Mouse (Mus musculus) heart, postnatal 14 days (tissue): ENCODE data around the gene Olfr298. TPM values are rescaled to one million over a fixed set of nuclear protein-coding genes. Genes with fewer than 3 reads are reported as not detected.

ENCODE experiments used
- DNase-seq, 2 experiments: peaks; one replicate each; pipeline ENCODE4 v3.0.0; 2021 to 2022
- intact Hi-C: fragments of 180-260 bp; cut with DNase I; formaldehyde crosslinking; loops from one replicate; pipeline ENCODE4 v1.15.1; 2025
- long read RNA-seq, 2 experiments: library from polyadenylated mRNA; stranded (forward); transcript quantifications; one replicate each; pipeline ENCODE4 v2.0.0; 2021
- total RNA-seq, 2 experiments: library from RNA; stranded (reverse); gene quantifications; 2 replicates each; pipeline ENCODE4 v1.2.3; 2021

The Olfr298 gene
- total RNA-seq = not detected
- long read RNA-seq, experiment 1 = 0 reads
- long read RNA-seq, experiment 2 = 0 reads

DNA sequence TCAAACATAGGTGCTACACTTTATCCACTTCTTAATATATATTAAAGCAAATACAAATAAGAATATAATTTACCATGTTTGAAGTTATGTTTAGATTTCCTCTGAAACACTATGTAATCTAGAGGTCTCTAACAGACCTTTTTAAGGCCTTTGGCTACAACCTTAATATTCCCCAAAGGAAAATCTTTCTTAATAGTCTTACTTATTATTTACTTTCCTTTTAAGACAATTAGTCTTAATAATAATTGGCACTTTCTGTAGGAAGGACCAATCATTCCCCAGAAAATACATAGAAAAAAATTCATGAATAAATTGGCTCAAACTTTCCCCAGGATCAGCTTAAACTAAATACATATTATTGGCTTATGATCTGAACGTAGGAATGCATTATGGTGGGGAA is at the start of gene Olfr298:
Gene Olfr298 (minus strand): TSS at position 101 of the 400 bp plus-strand sequence.
- intact Hi-C loops = no loop called here

DNA sequence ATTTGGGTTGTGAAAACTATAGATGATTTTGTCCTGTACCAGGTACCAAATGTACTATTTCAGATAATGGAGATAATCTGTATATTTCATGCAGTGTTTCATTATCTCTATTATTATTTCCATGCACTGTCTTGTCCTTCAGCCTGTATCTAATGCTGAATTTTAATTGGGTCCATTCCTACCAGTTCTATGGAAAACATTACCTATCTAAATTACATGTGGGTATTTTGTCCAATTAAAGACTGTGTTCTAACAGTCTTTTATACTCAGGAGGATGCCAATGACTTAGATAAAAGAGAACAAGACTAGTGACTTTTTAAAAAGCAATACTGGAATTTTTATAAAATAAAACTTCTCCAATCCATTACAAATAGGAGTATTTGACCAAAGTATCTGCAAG is 27.4 kb upstream of the Olfr298 start, which contains the start of gene Olfr297:
Gene Olfr297 (plus strand): TSS at position 301 of the 400 bp plus-strand sequence.
- no peak for DNase-seq
- intact Hi-C loops = no loop called here

More for the DNA sequence above, at the start of gene Olfr298:
- DNase-seq = no peak

- no peak for DNase-seq
- intact Hi-C loops = no loop called here
Measured at GRCm38 (mm10) chr7:86459621-86460020, 32.7 kb downstream of the Olfr298 start, which contains the start of gene Olfr299. Gene Olfr299 (plus strand): TSS chr7:86459921.

Other genes with a start within 250 kb of the Olfr298 start
- gene Vmn2r76, start 246.2 kb downstream of the Olfr298 start, total RNA-seq = not detected
- gene Olfr310, start 215.3 kb downstream of the Olfr298 start, total RNA-seq = not detected
- gene Olfr309, start 178.8 kb downstream of the Olfr298 start, total RNA-seq = not detected
- gene Olfr308, start 166.9 kb downstream of the Olfr298 start, total RNA-seq = not detected
- not detected for gene Olfr307, start 154.9 kb downstream of the Olfr298 start, total RNA-seq
- gene Olfr305, start 125.6 kb downstream of the Olfr298 start, total RNA-seq = not detected
- gene Olfr304, start 105.8 kb downstream of the Olfr298 start, total RNA-seq = not detected
- not detected for gene Olfr303, start 94.7 kb downstream of the Olfr298 start, total RNA-seq
- not detected for gene Olfr301, start 88.6 kb downstream of the Olfr298 start, total RNA-seq
- not detected for gene Olfr299, start 32.6 kb downstream of the Olfr298 start, total RNA-seq
- not detected for gene Olfr297, start 27.5 kb upstream of the Olfr298 start, total RNA-seq
- gene Olfr295, start 91.4 kb upstream of the Olfr298 start, total RNA-seq = not detected
- not detected for gene Olfr294, start 124.2 kb upstream of the Olfr298 start, total RNA-seq
- gene Olfr293, start 156.6 kb upstream of the Olfr298 start, total RNA-seq = not detected
- gene Olfr292, start 195.8 kb upstream of the Olfr298 start, total RNA-seq = not detected